Mouse (Mus musculus) gastrocnemius, adult 8-10 months (tissue): Measurements from ENCODE around the gene Cmtr1. TPM values are rescaled to one million over a fixed set of nuclear protein-coding genes. Genes with fewer than 3 reads are reported as not detected.
"Not testable (repeated sequence)": the region's sequence is repeated elsewhere in the genome, so short reads cannot be mapped to it uniquely, and the experiment has no call there.

Experiments
- DNase-seq, 2 experiments: peaks; one replicate each; pipeline ENCODE4 v3.0.0; 2022; ENCODE audit warnings: low spot score in 2 of 2
- total RNA-seq, 4 experiments: library from RNA; stranded (reverse); gene quantifications; 2 replicates each; pipeline ENCODE4 v1.2.4; 2022

Cmtr1 gene
- total RNA-seq, 4 experiments from 2014 or later, result 41.0 to 61.0 (median 54.3) TPM

DNA sequence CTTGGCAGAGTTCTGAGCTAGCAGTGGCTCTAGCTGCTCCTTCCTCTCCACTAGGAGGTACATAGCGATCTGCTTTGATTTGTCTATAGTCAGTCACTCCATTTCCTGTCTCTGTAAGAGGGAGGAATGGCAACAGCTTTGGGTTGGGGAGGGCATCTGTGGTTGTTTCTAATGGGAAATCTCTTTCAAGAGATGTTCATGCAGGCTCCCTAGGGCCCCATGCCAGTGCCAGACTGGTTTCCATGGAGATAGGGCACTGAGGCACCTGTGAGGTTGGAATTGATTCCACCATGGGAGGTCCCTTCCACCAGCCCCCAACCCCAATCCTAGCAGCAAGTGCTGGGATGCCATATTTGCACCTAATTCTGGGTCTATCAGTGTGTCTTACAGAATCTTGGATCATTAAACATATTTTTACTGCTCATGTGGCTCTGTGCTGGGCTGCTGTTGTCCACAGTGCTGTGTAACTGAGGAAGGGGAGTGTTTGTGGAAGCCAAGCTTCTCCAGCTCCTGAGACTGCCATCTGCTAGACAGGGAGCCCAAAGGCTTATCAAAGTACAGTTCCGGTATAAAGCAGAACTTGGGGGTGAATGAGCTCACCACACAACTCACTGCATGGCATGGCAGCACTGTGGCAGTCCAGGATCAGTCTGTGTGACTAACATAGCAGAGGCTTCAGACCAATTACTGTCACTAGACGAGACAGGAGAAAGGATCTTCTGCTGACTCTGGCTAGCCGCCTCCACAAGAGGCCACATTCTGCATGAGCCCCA is 42.7 kb downstream of the Cmtr1 start:
- DNase-seq, result no peak

DNA sequence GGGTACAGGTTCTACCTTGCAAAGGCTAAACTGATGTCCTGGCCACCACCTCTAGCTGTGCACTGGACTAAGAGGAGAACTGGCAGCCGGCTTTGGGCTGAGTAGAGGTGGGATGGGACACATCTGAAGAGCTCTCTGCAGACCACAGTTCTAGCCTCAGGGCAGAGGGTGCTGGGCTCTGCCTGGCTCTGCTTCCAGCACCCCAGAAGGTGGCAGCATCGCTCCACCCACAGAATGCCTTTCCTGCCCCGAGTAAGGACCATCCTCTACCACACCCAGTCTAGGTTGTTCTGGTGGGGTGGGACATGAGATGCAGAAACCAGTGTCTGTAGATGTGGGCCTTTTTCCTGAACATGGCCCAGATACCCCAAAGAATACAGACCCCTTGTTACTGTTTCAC is 44.4 kb downstream of the Cmtr1 start:
- no peak for DNase-seq

GRCm38 (mm10) chr17:29705881-29706280 is 45.5 kb downstream of the Cmtr1 start:
- no peak for DNase-seq

- DNase-seq, result no peak
Observed at GRCm38 (mm10) chr17:29706981-29707545, 46.7 kb downstream of the Cmtr1 start.

DNA sequence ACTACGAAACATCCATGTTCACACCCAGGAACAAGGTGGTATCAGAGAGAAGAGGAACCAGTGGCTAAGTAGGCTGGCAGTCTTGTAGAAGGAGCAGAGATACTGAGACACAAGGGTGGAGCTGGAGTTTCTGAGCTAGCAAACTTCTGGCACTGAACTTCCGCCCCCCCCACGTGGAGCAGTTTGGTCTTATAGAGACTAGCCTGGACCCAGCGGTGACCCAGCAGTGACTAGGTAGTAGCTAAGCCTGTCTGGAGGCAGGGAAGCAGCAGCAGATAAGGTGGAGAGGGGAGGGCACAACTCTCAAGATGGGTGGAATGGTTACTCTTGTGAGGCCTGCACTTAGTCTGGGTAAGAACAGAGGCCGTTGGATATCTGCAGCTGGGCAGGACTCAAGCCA is 48.4 kb downstream of the Cmtr1 start:
- no peak for DNase-seq

DNA sequence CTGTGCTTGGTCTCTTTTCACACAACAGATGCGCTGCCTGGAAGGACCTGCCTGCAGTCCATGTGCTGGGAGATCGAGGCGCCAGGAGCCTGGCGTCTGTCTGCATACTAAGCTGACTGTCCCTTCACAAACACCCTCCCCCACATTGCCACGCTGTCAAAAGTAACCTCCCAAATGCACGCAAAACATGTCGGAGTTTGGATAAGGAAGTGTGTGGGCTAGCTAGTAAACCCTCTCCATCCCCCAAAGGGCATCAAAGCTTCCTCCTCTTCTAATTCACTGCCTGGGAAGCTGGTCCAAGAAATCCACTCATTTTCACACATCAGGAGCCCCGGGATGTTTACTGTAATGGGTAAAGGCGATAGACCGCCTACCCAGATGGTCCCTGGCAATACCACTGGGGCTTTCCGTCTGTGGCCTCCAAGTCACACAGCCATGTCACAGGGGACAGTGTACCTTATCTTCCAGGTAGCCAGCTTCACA is 50.2 kb downstream of the Cmtr1 start:
- no peak for DNase-seq

GRCm38 (mm10) chr17:29711076-29711744 is 50.8 kb downstream of the Cmtr1 start:
- DNase-seq, result no peak

GRCm38 (mm10) chr17:29711745-29712431 is 51.5 kb downstream of the Cmtr1 start:
- no peak for DNase-seq

DNA sequence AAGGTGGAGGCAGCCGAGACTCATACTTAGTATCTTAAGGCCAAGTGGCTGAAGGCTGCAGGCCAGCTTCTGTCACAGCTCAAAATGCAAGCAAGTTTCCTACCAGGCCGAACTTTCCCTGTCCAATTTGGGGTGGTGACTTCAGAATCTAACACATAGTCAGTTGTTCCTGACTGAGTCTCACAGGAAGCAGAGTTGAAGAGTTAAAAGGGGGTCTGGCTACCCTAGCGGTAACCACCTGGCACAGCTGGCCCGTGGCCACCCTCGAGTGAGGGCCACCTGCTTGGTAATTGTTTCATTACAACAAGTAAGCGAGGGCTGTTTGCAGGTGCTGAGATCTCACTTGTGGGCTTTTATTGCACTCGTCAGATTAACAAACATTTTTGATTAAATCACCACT is 52.2 kb downstream of the Cmtr1 start:
- no peak for DNase-seq

- not testable (repeated sequence) for DNase-seq
Observed at GRCm38 (mm10) chr17:29713734-29714133, 53.3 kb downstream of the Cmtr1 start.

DNA sequence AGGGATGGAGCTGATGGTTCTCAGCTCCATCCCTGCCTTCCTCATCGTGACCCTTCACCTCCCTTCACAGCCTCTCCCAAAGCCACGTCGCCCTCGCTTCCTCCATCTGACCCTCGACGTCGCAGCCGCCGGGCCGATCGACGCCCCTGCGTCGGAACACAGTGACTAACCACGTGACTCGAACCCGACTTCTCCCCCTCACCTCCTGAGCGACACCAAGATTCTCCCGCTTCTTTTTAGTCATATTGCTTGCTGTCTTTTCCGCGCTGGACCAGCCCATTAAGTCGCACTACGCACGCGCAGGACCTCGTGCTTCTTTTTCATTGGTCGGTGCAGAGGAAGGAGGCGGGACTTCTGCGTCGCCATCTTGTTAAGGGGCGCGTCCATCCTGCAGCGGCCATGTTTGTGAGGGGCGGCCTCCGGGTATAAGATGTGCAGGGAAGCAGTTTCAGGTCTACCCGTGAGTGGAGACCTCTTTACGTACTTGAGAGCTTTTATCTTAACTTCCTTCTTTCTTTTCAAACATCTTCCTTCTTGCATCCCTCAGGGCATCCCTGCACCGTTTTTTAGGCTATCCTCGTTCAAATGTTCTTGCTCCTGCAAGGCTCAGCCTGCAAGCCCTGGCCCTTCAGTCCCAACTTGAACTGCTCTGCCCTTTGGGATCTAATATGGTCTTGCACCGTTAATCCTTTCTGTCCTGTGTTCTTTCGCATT is 56.5 kb downstream of the Cmtr1 start, which contains the start of gene Ccdc167:
Ccdc167 (minus strand) TSS at position 313 of the 714 bp plus-strand sequence.
- peak; percentile 92 to 93 for DNase-seq

- no peak for DNase-seq
Observed at GRCm38 (mm10) chr17:29718660-29719059, 58.3 kb downstream of the Cmtr1 start.

DNA sequence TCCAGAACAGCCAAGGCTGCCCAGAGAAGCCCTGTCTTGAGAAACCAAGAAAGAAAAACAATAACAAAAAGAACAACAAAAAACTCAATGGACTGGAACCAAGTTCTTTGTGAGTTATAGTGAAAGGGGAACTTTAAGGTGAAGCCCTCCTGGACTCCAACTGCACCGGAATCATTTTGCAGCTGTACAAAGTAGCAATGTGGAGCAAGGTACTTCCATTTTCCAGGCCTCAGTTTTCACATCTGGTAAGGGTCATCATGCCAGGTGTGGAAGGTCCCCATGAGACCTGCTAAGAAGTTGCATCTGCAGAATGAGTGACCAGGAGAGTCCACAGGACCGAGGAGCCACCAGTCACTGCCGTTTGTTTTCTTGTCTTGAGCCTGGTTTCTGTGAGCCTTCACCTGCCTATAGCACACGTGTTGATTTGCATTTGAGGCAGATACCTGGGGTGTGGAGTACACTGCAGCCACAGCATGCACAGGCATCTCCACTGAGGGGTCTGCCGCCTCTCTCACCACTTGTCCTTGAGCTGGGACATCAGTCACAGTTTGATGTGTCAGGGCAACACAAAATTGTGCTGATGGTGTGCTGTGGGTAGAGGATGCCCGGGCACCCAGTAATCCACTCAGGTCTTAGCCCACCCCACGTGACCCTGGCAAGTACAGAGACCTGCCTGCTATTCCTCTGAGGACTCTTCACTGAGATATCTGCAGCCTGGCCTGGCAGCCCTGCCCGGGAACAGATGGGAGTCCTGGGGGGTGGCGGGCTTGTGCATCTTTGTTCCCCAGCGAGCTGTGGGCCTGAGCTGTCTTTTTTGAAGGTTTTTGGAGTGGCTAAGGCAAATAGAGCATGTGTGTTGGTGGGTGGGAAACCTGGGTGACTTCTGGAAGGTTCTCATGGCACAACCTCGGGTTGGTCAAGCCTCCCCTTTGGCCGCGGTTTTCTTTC is 59.5 kb downstream of the Cmtr1 start:
- no peak for DNase-seq

- DNase-seq, result no peak
Observed at GRCm38 (mm10) chr17:29720755-29721365, 60.5 kb downstream of the Cmtr1 start.

DNA sequence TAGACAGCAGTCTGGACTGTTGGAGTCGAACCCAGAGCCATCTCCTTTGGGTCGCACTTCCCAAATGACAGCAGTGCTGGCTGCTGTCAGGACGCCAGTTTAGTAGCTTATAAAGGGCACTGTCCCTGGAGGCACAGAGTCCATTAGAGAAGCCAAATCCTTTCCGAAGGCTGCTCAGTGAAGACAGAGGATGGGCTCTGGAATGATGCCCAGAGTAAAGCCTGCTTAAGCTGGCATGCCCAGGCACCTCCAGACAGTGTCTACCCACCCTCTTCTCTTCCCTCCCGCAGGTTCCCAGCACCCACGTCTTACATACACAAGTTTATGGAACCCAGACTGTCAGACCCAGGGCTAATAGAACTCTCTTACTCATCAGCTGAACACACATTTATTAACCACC is 64.2 kb downstream of the Cmtr1 start:
- DNase-seq, result no peak

DNA sequence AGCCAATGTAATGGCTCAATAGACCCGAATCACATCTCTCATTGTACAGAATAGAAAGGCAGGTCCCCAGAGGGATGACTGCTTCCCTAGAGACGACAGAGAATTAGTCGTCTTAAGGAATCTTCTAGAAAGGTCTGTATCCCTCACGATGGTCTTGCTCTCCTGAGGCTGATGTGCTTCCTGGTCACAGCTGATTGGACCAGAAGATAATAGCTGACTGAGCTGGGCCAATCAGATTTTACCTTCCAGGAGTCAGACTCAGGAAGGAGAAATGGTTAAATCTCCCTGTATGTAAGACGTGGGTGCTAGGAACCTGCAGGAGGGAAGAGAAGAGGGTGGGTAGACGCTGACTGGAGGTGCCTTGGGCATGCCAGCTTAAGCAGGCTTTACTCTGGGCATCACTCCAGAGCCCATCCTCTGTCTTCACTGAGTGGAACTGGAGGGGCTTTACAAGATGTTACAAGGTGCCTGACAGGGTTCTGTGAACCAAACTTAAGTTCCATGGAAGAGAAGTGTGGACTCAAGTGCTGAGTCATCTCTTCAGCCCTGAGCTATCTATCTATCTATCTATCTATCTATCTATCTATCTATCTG is 64.7 kb downstream of the Cmtr1 start:
- DNase-seq, result no peak

DNA sequence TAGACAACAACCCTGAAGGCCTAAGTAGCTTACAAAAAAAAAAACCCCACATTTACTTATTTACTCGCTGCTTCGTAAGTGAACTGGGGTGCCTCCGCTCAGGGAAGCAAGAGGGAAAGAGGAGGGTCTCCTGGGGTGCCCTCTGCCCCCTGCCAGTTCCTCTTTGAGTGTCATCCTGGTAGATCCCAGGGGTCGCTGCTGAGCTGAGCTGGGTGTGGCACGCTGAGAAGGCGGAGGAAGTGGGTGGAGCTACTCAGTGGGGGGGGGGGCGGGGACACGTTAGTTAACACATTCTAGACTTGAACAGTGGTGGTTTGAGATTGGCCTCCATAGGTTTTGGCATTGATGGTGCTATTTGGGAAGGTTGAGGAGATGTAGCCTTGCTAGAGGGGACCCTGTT is 67.7 kb downstream of the Cmtr1 start:
- no peak for DNase-seq

DNA sequence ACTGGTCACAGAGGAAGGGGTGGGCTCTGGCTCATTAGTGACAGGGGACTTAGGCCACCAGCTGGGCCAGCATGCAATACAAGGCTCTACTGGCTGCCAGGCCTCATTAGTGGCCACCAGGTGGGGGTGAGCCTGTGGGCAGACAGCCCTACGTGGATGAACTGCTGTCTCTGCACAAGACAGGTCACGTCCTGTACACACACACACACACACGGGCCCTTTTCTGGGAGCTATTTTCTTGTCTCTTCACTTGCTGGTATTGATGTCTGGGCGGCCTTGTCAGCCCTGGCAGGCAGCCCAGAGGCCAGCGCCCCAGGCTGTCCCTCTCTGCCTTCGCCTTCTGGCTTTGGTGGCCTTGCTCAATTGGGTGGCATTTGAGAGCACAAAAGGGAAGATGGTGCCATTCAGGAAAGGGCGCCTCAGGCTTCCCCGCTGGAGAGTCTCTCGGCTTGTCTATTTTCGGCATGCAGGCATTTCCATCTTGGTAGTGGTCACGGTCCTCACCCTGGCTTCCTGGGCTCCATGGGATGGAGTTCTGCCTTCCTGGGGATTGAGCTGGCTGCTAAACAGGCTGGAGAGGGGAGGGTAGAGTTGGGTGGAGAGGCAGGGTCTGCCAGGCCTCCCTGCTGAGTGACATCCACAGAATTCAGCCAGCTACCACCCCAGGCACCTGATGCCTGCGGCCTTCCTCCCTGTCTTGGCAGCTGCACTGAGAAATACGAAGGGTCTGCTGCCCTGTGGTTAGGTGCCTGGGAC is 70.3 kb downstream of the Cmtr1 start:
- DNase-seq, result no peak
